Mouse (Mus musculus) spleen, embryonic (tissue): ENCODE data around the gene Arsg.

Experiments used
- CTCF ChIA-PET: fragments of 350-600 bp; sonication (Branson Sonifier 250); formaldehyde crosslinking; loops from one replicate; lab custom pipeline; 2022; lab: Charles Lee

Arsg gene

GRCm38 (mm10) chr11:109466987-109467386 is 6.2 kb upstream of the Arsg start:
- CTCF ChIA-PET: interaction anchor here (0.6 to 0.8 kb wide), 2 partner anchors 15 to 81 kb away, joined by 3 read pairs; no protein-coding TSS in a partner anchor

GRCm38 (mm10) chr11:109468133-109468532 is 5.0 kb upstream of the Arsg start:
- CTCF ChIA-PET: no interaction called here

GRCm38 (mm10) chr11:109470170-109470569 is 3.0 kb upstream of the Arsg start:
- CTCF ChIA-PET: interaction anchor here (0.6 to 0.7 kb wide), 2 partner anchors 27 to 83 kb away, joined by 3 to 19 read pairs; no protein-coding TSS in a partner anchor

GRCm38 (mm10) chr11:109470921-109471861 is 2.0 kb upstream of the Arsg start:
- CTCF ChIA-PET: interaction anchor here (0.6 kb wide), 1 partner anchor 40 kb away, joined by 13 read pairs; no protein-coding TSS in a partner anchor

- CTCF ChIA-PET: no interaction called here
Observed at GRCm38 (mm10) chr11:109472171-109472691, 943 bp upstream of the Arsg start.

GRCm38 (mm10) chr11:109472821-109473170 is 378 bp upstream of the Arsg start:
- CTCF ChIA-PET: no interaction called here

GRCm38 (mm10) chr11:109474086-109474742 is 1.0 kb downstream of the Arsg start:
- CTCF ChIA-PET: no interaction called here

- CTCF ChIA-PET: no interaction called here
Observed at GRCm38 (mm10) chr11:109474836-109475235, 1.7 kb downstream of the Arsg start.

GRCm38 (mm10) chr11:109475717-109476116 is 2.5 kb downstream of the Arsg start:
- CTCF ChIA-PET: no interaction called here

- CTCF ChIA-PET: no interaction called here
Observed at GRCm38 (mm10) chr11:109476241-109476640, 3.1 kb downstream of the Arsg start.

- CTCF ChIA-PET: no interaction called here
Observed at GRCm38 (mm10) chr11:109476653-109477052, 3.5 kb downstream of the Arsg start.

GRCm38 (mm10) chr11:109477606-109478380 is 4.6 kb downstream of the Arsg start:
- CTCF ChIA-PET: no interaction called here

GRCm38 (mm10) chr11:109479575-109480285 is 6.6 kb downstream of the Arsg start:
- CTCF ChIA-PET: no interaction called here

- CTCF ChIA-PET: no interaction called here
Observed at GRCm38 (mm10) chr11:109480440-109480839, 7.3 kb downstream of the Arsg start.

GRCm38 (mm10) chr11:109485398-109486045 is 12.3 kb downstream of the Arsg start:
- CTCF ChIA-PET: no interaction called here

- CTCF ChIA-PET: no interaction called here
Observed at GRCm38 (mm10) chr11:109487111-109487510, 13.9 kb downstream of the Arsg start.

- CTCF ChIA-PET: no interaction called here
Observed at GRCm38 (mm10) chr11:109487991-109488684, 15.0 kb downstream of the Arsg start.

GRCm38 (mm10) chr11:109489763-109490162 is 16.6 kb downstream of the Arsg start:
- CTCF ChIA-PET: no interaction called here

GRCm38 (mm10) chr11:109491844-109492243 is 18.7 kb downstream of the Arsg start:
- CTCF ChIA-PET: no interaction called here
